Mouse (Mus musculus): ENCODE measurements around the gene Galnt6. TPM values are rescaled to one million over a fixed set of nuclear protein-coding genes. Genes with fewer than 3 reads are reported as not detected.

The Galnt6 gene
- total and polyA plus RNA-seq, 2 experiments: 0.42 to 0.46 TPM

DNA sequence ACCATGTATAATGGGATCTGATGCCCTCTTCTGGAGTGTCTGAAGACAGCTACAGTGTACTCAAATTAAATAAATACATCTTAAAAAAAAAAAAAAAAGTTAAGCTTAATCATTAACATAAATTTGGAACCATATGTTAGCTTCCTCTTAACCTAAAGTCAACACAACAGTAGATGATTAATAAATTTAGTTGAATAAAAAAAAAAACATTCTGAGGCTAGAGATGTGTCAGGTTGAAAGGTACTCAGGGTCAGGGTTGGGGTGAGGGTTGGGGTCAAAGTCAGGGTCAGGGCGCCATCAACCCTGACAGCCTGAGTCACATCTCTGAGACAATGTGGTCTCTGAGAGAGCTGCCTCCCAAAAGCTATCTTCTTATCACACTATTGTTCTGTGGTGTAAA is 74.9 kb downstream of the Galnt6 start:
- no peak for TF ChIP-seq POLR2A (IDR thresholded peaks at IDR 0.05; ENCODE audit: extremely low read depth, insufficient read depth, low read length)
- H3K4me3 ChIP-seq (ENCODE audit: insufficient read depth, low read depth, low read length): no peak overlapping the region
- 17% methylated on average over 1 of the region's 1 CpGs for WGBS
- H3K4me1 ChIP-seq (ENCODE audit: control insufficient read depth, insufficient read depth, low read length): peaks cover 12% of the 10 kb centered on the region
- H3K27ac ChIP-seq (replicated peaks; ENCODE audit: insufficient read depth, low read depth, low read length): no peak overlapping the region
- H3K9ac ChIP-seq (ENCODE audit: low read depth, low read length): no peak overlapping the region
- no peaks in the 10 kb centered on the region for H3K36me3 ChIP-seq (ENCODE audit: control insufficient read depth, insufficient read depth, low read length)
- H3K79me2 ChIP-seq (ENCODE audit: control insufficient read depth, insufficient read depth, low read length): no peaks in the 10 kb centered on the region
- no peaks in the 10 kb centered on the region for H3K27me3 ChIP-seq (ENCODE audit: control insufficient read depth, insufficient read depth, low read length)
- DNase-seq (ENCODE audit: extremely low read depth, low read depth, low spot score): peak; percentile 91

DNA sequence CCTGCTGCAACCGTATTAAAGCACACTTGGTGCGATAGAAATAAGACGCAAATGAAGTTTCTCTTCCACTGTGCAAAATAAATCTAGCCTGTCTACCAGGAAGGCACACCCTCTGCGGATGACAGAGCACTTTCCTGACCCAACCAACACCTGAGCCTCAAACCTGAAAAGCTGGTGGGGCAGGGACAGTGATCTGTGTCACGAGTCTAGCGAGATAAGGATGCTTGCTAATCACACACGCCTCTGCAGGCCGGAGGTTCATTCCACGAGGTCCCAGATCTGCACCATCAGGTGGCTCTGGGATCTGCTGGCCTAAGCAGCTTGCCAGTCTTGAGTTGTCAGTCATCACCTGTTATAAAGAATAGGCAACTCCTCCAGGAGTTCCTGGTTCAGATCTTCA is 77.6 kb downstream of the Galnt6 start:
- H3K36me3 ChIP-seq (ENCODE audit: control insufficient read depth, insufficient read depth, low read length): no peaks in the 10 kb centered on the region
- TF ChIP-seq CTCF (IDR thresholded peaks at IDR 0.05; ENCODE audit: low read depth, low read length): no peak
- TF ChIP-seq POLR2A (IDR thresholded peaks at IDR 0.05; ENCODE audit: extremely low read depth, insufficient read depth, low read length): no peak

GRCm38 (mm10) chr15:100650111-100650510 is 79.1 kb downstream of the Galnt6 start:
- Histone ChIP-seq H3K4me1 (ENCODE audit: control insufficient read depth, insufficient read depth, low read length) (peaks cover 2% of the 10 kb centered on the region), H3K79me2 (ENCODE audit: control insufficient read depth, insufficient read depth, low read length) (no peaks in the 10 kb centered on the region), H3K27ac (replicated peaks; ENCODE audit: insufficient read depth, low read depth, low read length) (no peak overlapping the region), H3K9ac (ENCODE audit: low read depth, low read length) (no peak overlapping the region), H3K36me3 (ENCODE audit: control insufficient read depth, insufficient read depth, low read length) (no peaks in the 10 kb centered on the region), H3K4me3 (ENCODE audit: insufficient read depth, low read depth, low read length) (no peak overlapping the region), H3K27me3 (ENCODE audit: control insufficient read depth, insufficient read depth, low read length) (no peaks in the 10 kb centered on the region)
- TF ChIP-seq POLR2A (IDR thresholded peaks at IDR 0.05; ENCODE audit: extremely low read depth, insufficient read depth, low read length): no peak
- no peak for TF ChIP-seq CTCF (IDR thresholded peaks at IDR 0.05; ENCODE audit: low read depth, low read length)
- WGBS: 93% methylated on average over 10 of the region's 10 CpGs
- no peak for DNase-seq (ENCODE audit: extremely low read depth, low read depth, low spot score)

More for the DNA sequence above, 77.6 kb downstream of the Galnt6 start:
- no peak overlapping the region for H3K27ac ChIP-seq (replicated peaks; ENCODE audit: insufficient read depth, low read depth, low read length)
- no peak overlapping the region for H3K4me3 ChIP-seq (ENCODE audit: insufficient read depth, low read depth, low read length)
- peaks cover 9% of the 10 kb centered on the region for H3K4me1 ChIP-seq (ENCODE audit: control insufficient read depth, insufficient read depth, low read length)
- H3K9ac ChIP-seq (ENCODE audit: low read depth, low read length): no peak overlapping the region
- H3K79me2 ChIP-seq (ENCODE audit: control insufficient read depth, insufficient read depth, low read length): no peaks in the 10 kb centered on the region
- 70% methylated on average over 9 of the region's 9 CpGs for WGBS
- H3K27me3 ChIP-seq (ENCODE audit: control insufficient read depth, insufficient read depth, low read length): no peaks in the 10 kb centered on the region
- no peak for DNase-seq (ENCODE audit: extremely low read depth, low read depth, low spot score)

DNA sequence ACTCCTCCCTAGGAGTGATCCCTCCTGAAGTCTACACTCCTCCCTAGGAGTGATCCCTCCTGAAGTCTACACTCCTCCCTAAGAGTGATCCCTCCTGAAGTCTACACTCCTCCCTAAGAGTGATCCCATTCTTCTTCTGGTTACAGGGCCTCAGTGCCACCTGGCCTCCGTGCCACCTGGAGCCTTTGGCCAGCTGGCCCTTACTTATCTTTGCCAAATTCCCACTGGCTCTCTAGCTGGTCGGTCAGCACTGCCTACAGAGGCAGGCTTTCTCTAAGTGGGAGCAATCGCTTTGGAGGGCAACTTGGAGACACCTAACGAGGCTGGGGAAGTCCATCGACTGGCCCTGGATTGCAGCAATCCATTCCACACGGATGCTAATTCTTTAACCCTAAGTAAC is 83.0 kb downstream of the Galnt6 start:
- Histone ChIP-seq H3K36me3 (ENCODE audit: control insufficient read depth, insufficient read depth, low read length) (no peaks in the 10 kb centered on the region), H3K79me2 (ENCODE audit: control insufficient read depth, insufficient read depth, low read length) (no peaks in the 10 kb centered on the region), H3K9ac (ENCODE audit: low read depth, low read length) (no peak overlapping the region), H3K27me3 (ENCODE audit: control insufficient read depth, insufficient read depth, low read length) (no peaks in the 10 kb centered on the region), H3K27ac (replicated peaks; ENCODE audit: insufficient read depth, low read depth, low read length) (no peak overlapping the region), H3K4me1 (ENCODE audit: control insufficient read depth, insufficient read depth, low read length) (no peaks in the 10 kb centered on the region), H3K4me3 (ENCODE audit: insufficient read depth, low read depth, low read length) (no peak overlapping the region)
- 82% methylated on average over 6 of the region's 6 CpGs for WGBS
- no peak for DNase-seq (ENCODE audit: extremely low read depth, low read depth, low spot score)
- TF ChIP-seq CTCF (IDR thresholded peaks at IDR 0.05; ENCODE audit: low read depth, low read length): no peak
- TF ChIP-seq POLR2A (IDR thresholded peaks at IDR 0.05; ENCODE audit: extremely low read depth, insufficient read depth, low read length): no peak

DNA sequence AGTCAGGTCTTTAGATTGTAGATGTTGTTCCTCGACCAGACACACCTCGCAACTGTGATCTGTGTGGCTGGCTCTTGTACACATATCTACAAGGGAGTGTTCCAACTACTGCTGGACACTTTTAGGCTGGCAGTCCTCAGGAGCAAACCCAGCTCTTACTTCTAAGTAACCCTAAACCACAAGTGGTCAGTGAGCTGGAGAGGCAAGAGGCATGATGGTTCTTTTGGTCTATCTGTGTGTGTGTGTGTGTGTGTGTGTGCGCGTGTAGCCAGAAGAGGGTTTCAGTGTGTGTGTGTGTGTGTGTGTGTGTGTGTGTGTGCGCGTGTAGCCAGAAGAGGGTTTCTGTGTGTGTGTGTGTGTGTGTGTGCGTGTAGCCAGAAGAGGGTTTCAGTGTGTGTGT is 86.7 kb downstream of the Galnt6 start:
- Histone ChIP-seq H3K36me3 (ENCODE audit: control insufficient read depth, insufficient read depth, low read length) (no peaks in the 10 kb centered on the region), H3K27me3 (ENCODE audit: control insufficient read depth, insufficient read depth, low read length) (no peaks in the 10 kb centered on the region), H3K4me1 (ENCODE audit: control insufficient read depth, insufficient read depth, low read length) (no peaks in the 10 kb centered on the region), H3K27ac (replicated peaks; ENCODE audit: insufficient read depth, low read depth, low read length) (no peak overlapping the region), H3K9ac (ENCODE audit: low read depth, low read length) (no peak overlapping the region), H3K79me2 (ENCODE audit: control insufficient read depth, insufficient read depth, low read length) (no peaks in the 10 kb centered on the region), H3K4me3 (ENCODE audit: insufficient read depth, low read depth, low read length) (no peak overlapping the region)
- 90% methylated on average over 7 of the region's 7 CpGs for WGBS
- TF ChIP-seq CTCF (IDR thresholded peaks at IDR 0.05; ENCODE audit: low read depth, low read length): no peak
- no peak for TF ChIP-seq POLR2A (IDR thresholded peaks at IDR 0.05; ENCODE audit: extremely low read depth, insufficient read depth, low read length)
- no peak for DNase-seq (ENCODE audit: extremely low read depth, low read depth, low spot score)

Other genes starting within 250 kb of the Galnt6 start
- 0.92 and 1.1 TPM in 2 replicates for gene Csrnp2, start 233.9 kb downstream of the Galnt6 start, total RNA-seq (2014; rRNA removed)
- gene Csrnp2, start 233.9 kb downstream of the Galnt6 start, polyA plus RNA-seq (2012; rRNA removed): 0.78 and 1.1 TPM in 2 replicates
- 4.0 and 5.9 TPM in 2 replicates for gene Tfcp2, start 177.4 kb downstream of the Galnt6 start, total RNA-seq (2014; rRNA removed)
- 3.9 and 5.8 TPM in 2 replicates for gene Tfcp2, start 177.4 kb downstream of the Galnt6 start, polyA plus RNA-seq (2012; rRNA removed)
- gene Pou6f1, start 129.4 kb downstream of the Galnt6 start, total RNA-seq (2014; rRNA removed): 1.9 and 2.0 TPM in 2 replicates
- gene Pou6f1, start 129.4 kb downstream of the Galnt6 start, polyA plus RNA-seq (2012; rRNA removed): 3.1 and 5.5 TPM in 2 replicates
- gene Dazap2, start 114.0 kb downstream of the Galnt6 start, total RNA-seq (2014; rRNA removed): 50.3 and 60.2 TPM in 2 replicates
- 395 and 460 TPM in 2 replicates for gene Dazap2, start 114.0 kb downstream of the Galnt6 start, polyA plus RNA-seq (2012; rRNA removed)
- 13.0 and 14.9 TPM in 2 replicates for gene Smagp, start 92.4 kb downstream of the Galnt6 start, total RNA-seq (2014; rRNA removed)
- gene Smagp, start 92.4 kb downstream of the Galnt6 start, polyA plus RNA-seq (2012; rRNA removed): 57.0 and 80.1 TPM in 2 replicates
- 1.0 and 4.0 TPM in 2 replicates for gene Bin2, start 59.8 kb downstream of the Galnt6 start, total RNA-seq (2014; rRNA removed)
- 1.4 and 4.0 TPM in 2 replicates for gene Bin2, start 59.8 kb downstream of the Galnt6 start, polyA plus RNA-seq (2012; rRNA removed)
- 54.6 and 199 TPM in 2 replicates for gene Cela1, start 41.5 kb downstream of the Galnt6 start, total RNA-seq (2014; rRNA removed)
- 58.3 and 69.1 TPM in 2 replicates for gene Cela1, start 41.5 kb downstream of the Galnt6 start, polyA plus RNA-seq (2012; rRNA removed)
- 0.18 and 1.1 TPM in 2 replicates for gene Slc4a8, start 32.4 kb upstream of the Galnt6 start, total RNA-seq (2014; rRNA removed)
- 0.16 and 0.29 TPM in 2 replicates for gene Slc4a8, start 32.4 kb upstream of the Galnt6 start, polyA plus RNA-seq (2012; rRNA removed)
- 1.4 and 3.0 TPM in 2 replicates for gene Scn8a, start 140.5 kb upstream of the Galnt6 start, total RNA-seq (2014; rRNA removed)
- gene Scn8a, start 140.5 kb upstream of the Galnt6 start, polyA plus RNA-seq (2012; rRNA removed): 0.07 and 0.15 TPM in 2 replicates